Mouse (Mus musculus): ENCODE results near the gene Bace2. TPM values are rescaled to one million over a fixed set of nuclear protein-coding genes. Genes with fewer than 3 reads are reported as not detected.

Bace2 gene
- polyA plus RNA-seq, 1 experiment from 2014 or later: 11.2 TPM

DNA sequence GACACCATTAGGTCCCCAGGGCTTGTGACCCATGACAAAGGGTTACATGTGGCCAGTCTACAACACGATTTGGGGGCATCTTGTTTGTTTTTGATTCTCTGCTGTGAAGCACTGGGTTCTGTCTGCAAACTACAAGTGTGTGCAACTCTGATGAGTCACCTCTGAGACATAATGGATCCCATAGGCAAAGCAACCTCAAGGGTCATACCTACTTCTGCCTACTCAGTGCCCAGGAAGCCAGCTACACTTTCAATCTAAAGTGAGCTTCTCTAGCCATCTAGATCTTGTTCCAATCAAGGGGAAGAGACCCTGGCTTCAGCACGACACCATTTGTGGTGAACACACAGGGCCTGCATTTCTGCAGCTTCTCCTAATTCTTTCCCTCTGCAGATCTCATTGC is 104.7 kb downstream of the Bace2 start:
- 65% methylated on average over 2 of the region's 2 CpGs for WGBS
- H3K27me3 ChIP-seq (ENCODE audit: insufficient read depth, low read length): no peaks in the 10 kb centered on the region

DNA sequence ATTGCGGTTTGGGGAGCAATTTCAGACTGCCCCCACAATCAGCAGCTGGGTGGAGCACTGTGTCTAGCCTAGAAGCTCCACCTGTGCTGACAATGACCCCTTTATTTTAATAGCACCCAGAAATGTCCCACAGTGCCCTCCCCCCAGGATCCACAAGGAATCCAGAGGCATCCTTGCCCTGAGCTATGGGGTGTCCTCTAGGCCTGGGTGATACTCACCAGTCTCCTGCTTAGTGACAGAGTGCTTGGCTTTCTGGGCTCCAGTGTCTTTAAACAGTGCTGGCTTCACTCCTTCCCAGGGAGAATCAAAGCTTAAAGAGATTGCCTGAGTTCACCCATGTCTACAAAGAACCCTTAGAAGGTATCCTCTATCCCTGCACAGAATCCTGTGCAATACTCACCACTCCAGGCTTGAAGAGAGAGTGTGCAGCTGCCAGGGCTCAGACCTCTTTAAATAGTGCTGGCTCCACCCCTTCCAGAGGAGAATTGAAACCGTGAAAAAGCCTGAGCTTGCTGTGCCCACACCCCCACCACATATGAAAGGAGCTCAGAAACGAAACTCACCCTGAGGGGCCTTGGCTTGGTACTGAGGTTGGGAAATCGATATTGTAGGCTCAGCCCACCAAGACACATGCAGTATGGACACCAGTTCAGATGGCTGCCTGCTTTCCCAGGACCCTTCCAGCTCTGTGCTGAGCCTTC is 106.1 kb downstream of the Bace2 start, which contains the start of gene Mx1:
TSS of gene Mx1 (minus strand) at position 427 of the 701 bp plus-strand sequence.
- H3K36me3 ChIP-seq (ENCODE audit: insufficient read depth, low read length): no peaks in the 10 kb centered on the region
- no peaks in the 10 kb centered on the region for H3K27me3 ChIP-seq (ENCODE audit: insufficient read depth, low read length)
- no peak within 1 kb of the TSS for H3K4me3 ChIP-seq (ENCODE audit: low read length)
- H3K9me3 ChIP-seq (ENCODE audit: low read length): no peaks in the 10 kb centered on the region; the same call in 1 of the 2 replicates
- H3K4me2 ChIP-seq (replicated peaks; ENCODE audit: low read depth, low read length): no peak within 1 kb of the TSS
- H3K4me1 ChIP-seq (ENCODE audit: insufficient read depth, low read length): no peaks in the 10 kb centered on the region
- no peak within 1 kb of the TSS for H3K27ac ChIP-seq (ENCODE audit: low read length)
- H3K9ac ChIP-seq (replicated peaks; ENCODE audit: low read length): no peak within 1 kb of the TSS
- WGBS: 29% methylated on average over 4 of the region's 4 CpGs
- 0 out of 2 replicates have a peak, but pooled peaks have one; percentile 49 for ATAC-seq (ENCODE audit: low FRiP score, low TSS enrichment)

More for the DNA sequence above, 104.7 kb downstream of the Bace2 start:
- H3K9me3 ChIP-seq (ENCODE audit: low read length): no peaks in the 10 kb centered on the region; the same call in 1 of the 2 replicates
- no peak overlapping the region for H3K9ac ChIP-seq (replicated peaks; ENCODE audit: low read length)
- H3K4me2 ChIP-seq (replicated peaks; ENCODE audit: low read depth, low read length): no peak overlapping the region
- H3K4me1 ChIP-seq (ENCODE audit: insufficient read depth, low read length): no peaks in the 10 kb centered on the region
- no peak overlapping the region for H3K4me3 ChIP-seq (ENCODE audit: low read length)
- no peak for ATAC-seq (ENCODE audit: low FRiP score, low TSS enrichment)
- H3K27ac ChIP-seq (ENCODE audit: low read length): no peak overlapping the region
- H3K36me3 ChIP-seq (ENCODE audit: insufficient read depth, low read length): no peaks in the 10 kb centered on the region

DNA sequence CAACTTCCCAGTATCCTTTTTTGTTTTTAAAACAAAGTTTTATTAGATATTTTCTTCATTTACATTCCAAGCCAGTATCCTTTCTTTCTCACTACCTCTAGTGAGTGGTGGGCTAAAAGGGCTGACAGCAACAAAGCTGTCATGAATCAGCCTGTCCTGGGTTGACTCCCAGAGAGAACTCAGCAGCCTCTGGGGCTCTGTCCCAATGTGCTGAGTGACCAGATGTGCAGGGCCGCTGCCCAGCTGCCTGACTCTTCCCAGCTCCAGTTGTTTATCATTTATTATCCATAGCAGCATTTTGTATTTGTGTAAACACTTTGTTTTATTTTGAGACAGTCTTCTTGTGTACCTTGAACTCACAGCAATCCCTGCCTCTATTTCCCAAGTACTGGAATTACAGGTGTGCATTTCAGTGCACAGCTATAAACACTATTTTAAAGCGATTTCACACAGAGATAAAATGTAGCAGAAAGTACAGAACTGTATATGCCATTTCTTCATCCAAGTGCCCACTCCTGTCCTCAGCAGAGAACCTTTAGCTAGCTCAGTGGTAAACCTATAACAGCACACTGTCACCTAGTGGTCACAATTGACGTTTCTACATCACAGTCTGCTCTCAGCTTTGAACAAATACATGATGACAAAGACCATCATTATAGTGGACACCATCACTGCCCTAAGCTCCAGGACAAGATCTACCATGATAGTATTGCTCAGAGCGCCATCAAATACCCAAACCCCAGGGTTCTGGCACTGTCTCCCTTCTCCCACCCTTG is 109.8 kb downstream of the Bace2 start:
- H3K27ac ChIP-seq (ENCODE audit: low read length): no peak overlapping the region
- WGBS: 54% methylated on average over 4 of the region's 4 CpGs
- H3K4me2 ChIP-seq (replicated peaks; ENCODE audit: low read depth, low read length): no peak overlapping the region
- no peak for ATAC-seq (ENCODE audit: low FRiP score, low TSS enrichment)
- H3K9ac ChIP-seq (replicated peaks; ENCODE audit: low read length): no peak overlapping the region
- H3K9me3 ChIP-seq (ENCODE audit: low read length): no peaks in the 10 kb centered on the region
- no peaks in the 10 kb centered on the region for H3K4me1 ChIP-seq (ENCODE audit: insufficient read depth, low read length)
- H3K4me3 ChIP-seq (ENCODE audit: low read length): no peak overlapping the region
- no peaks in the 10 kb centered on the region for H3K27me3 ChIP-seq (ENCODE audit: insufficient read depth, low read length)
- no peaks in the 10 kb centered on the region for H3K36me3 ChIP-seq (ENCODE audit: insufficient read depth, low read length)

GRCm38 (mm10) chr16:97467472-97467871 is 110.9 kb downstream of the Bace2 start:
- Histone ChIP-seq H3K27me3 (ENCODE audit: insufficient read depth, low read length) (no peaks in the 10 kb centered on the region), H3K4me2 (replicated peaks; ENCODE audit: low read depth, low read length) (no peak overlapping the region), H3K27ac (ENCODE audit: low read length) (no peak overlapping the region), H3K36me3 (ENCODE audit: insufficient read depth, low read length) (no peaks in the 10 kb centered on the region), H3K4me3 (ENCODE audit: low read length) (no peak overlapping the region), H3K4me1 (ENCODE audit: insufficient read depth, low read length) (no peaks in the 10 kb centered on the region), H3K9ac (replicated peaks; ENCODE audit: low read length) (no peak overlapping the region), H3K9me3 (ENCODE audit: low read length) (no peaks in the 10 kb centered on the region)
- 78% methylated on average over 3 of the region's 3 CpGs for WGBS
- no peak for ATAC-seq (ENCODE audit: low FRiP score, low TSS enrichment)

DNA sequence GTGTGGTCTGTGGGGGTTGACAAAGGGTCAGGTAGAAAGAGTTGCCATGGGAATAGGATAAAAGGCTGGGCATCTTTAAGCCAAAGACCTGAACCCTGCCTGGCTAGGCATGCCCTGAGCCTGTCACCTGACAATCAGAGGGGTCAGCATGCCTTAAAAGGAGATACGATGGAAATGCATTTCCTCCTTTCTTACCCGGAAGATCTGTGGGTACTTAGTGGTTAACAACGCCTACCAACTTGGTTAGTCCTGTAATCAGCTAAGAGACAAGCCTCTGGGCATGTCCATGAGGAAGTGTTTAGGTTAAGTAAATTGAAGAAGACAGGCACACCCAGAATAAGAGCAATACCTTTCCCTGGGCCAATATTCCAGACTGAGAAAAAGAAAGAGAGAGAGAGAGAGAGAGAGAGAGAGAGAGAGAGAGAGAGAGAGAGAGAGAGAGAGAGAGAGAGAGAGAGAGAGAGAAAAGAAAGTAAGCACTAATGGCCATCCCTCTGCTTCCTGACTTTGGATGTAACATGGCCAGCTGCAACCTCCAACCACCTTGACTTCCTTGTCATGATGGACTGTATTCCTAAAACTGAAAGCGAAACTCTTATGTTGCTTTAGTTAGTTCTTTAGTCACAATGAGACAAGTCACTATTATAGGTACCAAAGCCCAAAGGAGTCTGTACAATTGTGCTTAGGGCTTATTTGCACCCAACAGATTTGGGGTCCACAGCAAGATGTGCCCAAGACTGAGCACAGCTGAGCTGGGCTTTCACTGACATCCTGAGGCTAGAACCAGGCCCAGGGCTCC is 111.7 kb downstream of the Bace2 start:
- 86% methylated on average over 4 of the region's 4 CpGs for WGBS
- H3K4me1 ChIP-seq (ENCODE audit: insufficient read depth, low read length): no peaks in the 10 kb centered on the region
- no peak overlapping the region for H3K4me3 ChIP-seq (ENCODE audit: low read length)
- H3K36me3 ChIP-seq (ENCODE audit: insufficient read depth, low read length): no peaks in the 10 kb centered on the region
- H3K27me3 ChIP-seq (ENCODE audit: insufficient read depth, low read length): no peaks in the 10 kb centered on the region
- no peak for ATAC-seq (ENCODE audit: low FRiP score, low TSS enrichment)
- no peak overlapping the region for H3K4me2 ChIP-seq (replicated peaks; ENCODE audit: low read depth, low read length)
- H3K27ac ChIP-seq (ENCODE audit: low read length): no peak overlapping the region
- no peaks in the 10 kb centered on the region for H3K9me3 ChIP-seq (ENCODE audit: low read length)
- no peak overlapping the region for H3K9ac ChIP-seq (replicated peaks; ENCODE audit: low read length)

- ATAC-seq (ENCODE audit: low FRiP score, low TSS enrichment): no peak
- H3K9me3 ChIP-seq (ENCODE audit: low read length): no peaks in the 10 kb centered on the region; the same call in 1 of the 2 replicates
- WGBS: 73% methylated on average over 2 of the region's 2 CpGs
- no peaks in the 10 kb centered on the region for H3K36me3 ChIP-seq (ENCODE audit: insufficient read depth, low read length)
- no peak overlapping the region for H3K4me2 ChIP-seq (replicated peaks; ENCODE audit: low read depth, low read length)
- no peak overlapping the region for H3K4me3 ChIP-seq (ENCODE audit: low read length)
- no peaks in the 10 kb centered on the region for H3K4me1 ChIP-seq (ENCODE audit: insufficient read depth, low read length)
- H3K27me3 ChIP-seq (ENCODE audit: insufficient read depth, low read length): no peaks in the 10 kb centered on the region
- no peak overlapping the region for H3K27ac ChIP-seq (ENCODE audit: low read length)
- no peak overlapping the region for H3K9ac ChIP-seq (replicated peaks; ENCODE audit: low read length)
Observed at GRCm38 (mm10) chr16:97474671-97475070, 118.1 kb downstream of the Bace2 start.

DNA sequence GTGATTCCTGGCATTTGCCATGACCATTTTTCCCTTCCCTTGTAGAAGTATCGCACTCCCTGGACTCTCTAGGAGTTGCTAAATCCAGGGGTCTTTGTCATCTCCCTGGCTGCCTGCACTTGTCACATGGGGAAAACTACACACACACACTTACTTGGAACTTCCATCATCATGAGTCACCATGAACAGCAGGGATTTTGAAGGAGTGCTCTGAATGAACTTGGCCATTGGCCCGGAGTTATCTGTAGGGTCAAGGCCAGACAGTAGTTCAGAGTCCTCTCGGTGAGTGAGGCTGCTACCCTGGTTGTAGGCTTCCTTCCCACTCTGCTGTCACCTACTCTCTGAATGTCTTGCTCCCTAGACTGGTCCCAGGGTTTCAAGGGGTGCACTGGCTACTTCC is 119.0 kb downstream of the Bace2 start:
- Histone ChIP-seq H3K9ac (replicated peaks; ENCODE audit: low read length) (no peak overlapping the region), H3K4me2 (replicated peaks; ENCODE audit: low read depth, low read length) (no peak overlapping the region), H3K9me3 (ENCODE audit: low read length) (no peaks in the 10 kb centered on the region; the same call in 1 of the 2 replicates), H3K36me3 (ENCODE audit: insufficient read depth, low read length) (no peaks in the 10 kb centered on the region), H3K4me3 (ENCODE audit: low read length) (no peak overlapping the region), H3K4me1 (ENCODE audit: insufficient read depth, low read length) (no peaks in the 10 kb centered on the region), H3K27me3 (ENCODE audit: insufficient read depth, low read length) (no peaks in the 10 kb centered on the region), H3K27ac (ENCODE audit: low read length) (no peak overlapping the region)
- 83% methylated on average over 3 of the region's 3 CpGs for WGBS
- no peak for ATAC-seq (ENCODE audit: low FRiP score, low TSS enrichment)

- Histone ChIP-seq H3K27ac (ENCODE audit: low read length) (no peak overlapping the region), H3K36me3 (ENCODE audit: insufficient read depth, low read length) (no peaks in the 10 kb centered on the region), H3K9ac (replicated peaks; ENCODE audit: low read length) (no peak overlapping the region), H3K4me1 (ENCODE audit: insufficient read depth, low read length) (no peaks in the 10 kb centered on the region), H3K4me2 (replicated peaks; ENCODE audit: low read depth, low read length) (no peak overlapping the region), H3K9me3 (ENCODE audit: low read length) (no peaks in the 10 kb centered on the region; the same call in 1 of the 2 replicates), H3K27me3 (ENCODE audit: insufficient read depth, low read length) (no peaks in the 10 kb centered on the region), H3K4me3 (ENCODE audit: low read length) (no peak overlapping the region)
- no peak for ATAC-seq (ENCODE audit: low FRiP score, low TSS enrichment)
- WGBS: 87% methylated on average over 1 of the region's 1 CpGs
Observed at GRCm38 (mm10) chr16:97476524-97476923, 120.0 kb downstream of the Bace2 start.

DNA sequence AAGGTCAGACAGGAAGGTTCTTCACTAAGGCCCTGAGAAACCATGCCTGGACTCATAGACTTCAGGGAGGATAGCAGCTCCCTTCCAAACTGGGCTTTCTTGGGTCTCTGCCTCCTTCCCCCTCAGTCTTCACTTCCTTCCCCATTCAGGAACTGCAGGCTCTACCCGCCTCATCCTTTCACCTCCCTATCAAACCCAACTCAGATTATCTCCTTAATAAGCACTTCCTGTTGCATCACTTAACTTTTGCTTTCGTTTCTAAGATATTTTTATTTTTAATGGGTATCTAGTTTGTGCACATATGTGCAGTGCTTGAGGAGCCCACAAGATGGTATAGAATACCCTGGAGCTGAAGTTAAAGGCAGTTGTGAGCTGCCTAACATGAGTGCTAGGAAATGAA is 122.1 kb downstream of the Bace2 start:
- Histone ChIP-seq H3K9ac (replicated peaks; ENCODE audit: low read length) (no peak overlapping the region), H3K4me3 (ENCODE audit: low read length) (no peak overlapping the region), H3K4me2 (replicated peaks; ENCODE audit: low read depth, low read length) (no peak overlapping the region), H3K27me3 (ENCODE audit: insufficient read depth, low read length) (no peaks in the 10 kb centered on the region), H3K4me1 (ENCODE audit: insufficient read depth, low read length) (no peaks in the 10 kb centered on the region), H3K27ac (ENCODE audit: low read length) (no peak overlapping the region), H3K36me3 (ENCODE audit: insufficient read depth, low read length) (no peaks in the 10 kb centered on the region), H3K9me3 (ENCODE audit: low read length) (no peaks in the 10 kb centered on the region)
- WGBS: 74% methylated on average over 2 of the region's 2 CpGs
- ATAC-seq (ENCODE audit: low FRiP score, low TSS enrichment): no peak

Data from kidney, embryonic 16.5 days (tissue).